Mouse (Mus musculus) frontal cortex, postnatal 36 days (tissue): Measurements from ENCODE around the gene 4933424G06Rik.

Source experiments
- DNase-seq, 2 experiments: peaks; one replicate each; pipeline ENCODE4 v3.0.0; 2022; ENCODE audit warnings: low spot score in 2 of 2

Gene 4933424G06Rik

GRCm38 (mm10) chr1:36709055-36709853, 695 bp upstream of the 4933424G06Rik start:
- DNase-seq: peak; percentile 37 to 46

GRCm38 (mm10) chr1:36711104-36711503, 1.2 kb downstream of the 4933424G06Rik start:
- DNase-seq: no peak

- DNase-seq: no peak
Observed at GRCm38 (mm10) chr1:36714311-36714710, 4.4 kb downstream of the 4933424G06Rik start, which contains the start of gene Actr1b. TSS of gene Actr1b (minus strand) at chr1:36714422.

- DNase-seq: no peak
Observed at GRCm38 (mm10) chr1:36718786-36719185, 8.8 kb downstream of the 4933424G06Rik start.

GRCm38 (mm10) chr1:36723146-36724056, 13.5 kb downstream of the 4933424G06Rik start:
- DNase-seq: no peak

- no peak for DNase-seq
Observed at GRCm38 (mm10) chr1:36724057-36724431, 14.1 kb downstream of the 4933424G06Rik start.

GRCm38 (mm10) chr1:36737300-36737699, 27.4 kb downstream of the 4933424G06Rik start:
- DNase-seq: peak; percentile 84 to 92

- no peak for DNase-seq
Observed at GRCm38 (mm10) chr1:36739231-36739630, 29.3 kb downstream of the 4933424G06Rik start.

- DNase-seq: no peak
Observed at GRCm38 (mm10) chr1:36743046-36743445, 33.1 kb downstream of the 4933424G06Rik start.

GRCm38 (mm10) chr1:36744268-36744944, 34.5 kb downstream of the 4933424G06Rik start:
- DNase-seq: peak; percentile 77 to 88

GRCm38 (mm10) chr1:36745661-36746060, 35.7 kb downstream of the 4933424G06Rik start:
- no peak for DNase-seq

GRCm38 (mm10) chr1:36746452-36746851, 36.5 kb downstream of the 4933424G06Rik start:
- DNase-seq: no peak

GRCm38 (mm10) chr1:36753932-36754675, 44.2 kb downstream of the 4933424G06Rik start:
- no peak for DNase-seq

GRCm38 (mm10) chr1:36758553-36758952, 48.6 kb downstream of the 4933424G06Rik start:
- DNase-seq: no peak

- no peak for DNase-seq
Observed at GRCm38 (mm10) chr1:36759076-36759475, 49.1 kb downstream of the 4933424G06Rik start.

- no peak for DNase-seq
Observed at GRCm38 (mm10) chr1:36760401-36760800, 50.5 kb downstream of the 4933424G06Rik start.

GRCm38 (mm10) chr1:36761061-36761460, 51.1 kb downstream of the 4933424G06Rik start:
- DNase-seq: no peak

- no peak for DNase-seq
Observed at GRCm38 (mm10) chr1:36761568-36761967, 51.6 kb downstream of the 4933424G06Rik start, which contains the start of gene Zap70. TSS of gene Zap70 (plus strand) at chr1:36761798.

- DNase-seq: no peak
Observed at GRCm38 (mm10) chr1:36766431-36767205, 56.7 kb downstream of the 4933424G06Rik start.

GRCm38 (mm10) chr1:36767321-36767720, 57.4 kb downstream of the 4933424G06Rik start:
- no peak for DNase-seq
